Mouse (Mus musculus) embryonic fibroblast, embryonic 13.5 days (primary cell): ENCODE data around the gene Dgkh. TPM values are rescaled to one million over a fixed set of nuclear protein-coding genes. Genes with fewer than 3 reads are reported as not detected.

Source experiments
- H3K27ac ChIP-seq: 2 replicates; pipeline ENCODE4 v1.5.1; 2012; ENCODE audit warnings: low read length, control low read depth, inconsistent platforms; ENCODE audit not compliant: insufficient read depth
- H3K4me1 ChIP-seq: 2 replicates; pipeline ENCODE4 v1.6.1; 2011; ENCODE audit warnings: low read length; ENCODE audit not compliant: control insufficient read depth, insufficient read depth
- H3K4me3 ChIP-seq: 2 replicates; pipeline ENCODE4 v1.5.1; 2011; ENCODE audit warnings: mild to moderate bottlenecking, control low read depth, low read length; ENCODE audit not compliant: insufficient read depth
- CTCF ChIP-seq: IDR thresholded peaks from 2 replicates; pipeline ENCODE4 v1.5.1; 2011; ENCODE audit warnings: mild to moderate bottlenecking, control low read depth, low read length, moderate library complexity, borderline replicate concordance; ENCODE audit not compliant: insufficient read depth
- POLR2A ChIP-seq: IDR thresholded peaks from 2 replicates; pipeline ENCODE4 v1.6.1; 2011; ENCODE audit warnings: low read depth, mild to moderate bottlenecking, control low read depth, low read length, moderate library complexity
- polyA plus RNA-seq: library from polyadenylated mRNA; stranded (reverse); fragments of >200 nt; gene quantifications from 2 replicates; pipeline ENCODE4 v1.2.4, GENCODE M21; 2011; ENCODE audit warnings: low read depth; ENCODE audit not compliant: missing spikeins, insufficient read length

Gene Dgkh
- polyA plus RNA-seq, 1 experiment = 11.1 TPM

GRCm38 (mm10) chr14:78701501-78701900 is 31.1 kb downstream of the Dgkh start:
- no peak overlapping the region for H3K4me3 ChIP-seq
- no peak overlapping the region for H3K27ac ChIP-seq
- TF ChIP-seq CTCF (no peak), POLR2A (no peak)
- no peaks in the 10 kb centered on the region for H3K4me1 ChIP-seq

GRCm38 (mm10) chr14:78701087-78701486 is 31.5 kb downstream of the Dgkh start:
- no peak overlapping the region for H3K27ac ChIP-seq
- no peak overlapping the region for H3K4me3 ChIP-seq
- no peak for TF ChIP-seq POLR2A
- TF ChIP-seq CTCF = no peak
- no peaks in the 10 kb centered on the region for H3K4me1 ChIP-seq

- H3K4me3 ChIP-seq = no peak overlapping the region
- no peak overlapping the region for H3K27ac ChIP-seq
These were observed 32.9 kb downstream of the Dgkh start for GRCm38 (mm10) chr14:78699634-78700033.

DNA sequence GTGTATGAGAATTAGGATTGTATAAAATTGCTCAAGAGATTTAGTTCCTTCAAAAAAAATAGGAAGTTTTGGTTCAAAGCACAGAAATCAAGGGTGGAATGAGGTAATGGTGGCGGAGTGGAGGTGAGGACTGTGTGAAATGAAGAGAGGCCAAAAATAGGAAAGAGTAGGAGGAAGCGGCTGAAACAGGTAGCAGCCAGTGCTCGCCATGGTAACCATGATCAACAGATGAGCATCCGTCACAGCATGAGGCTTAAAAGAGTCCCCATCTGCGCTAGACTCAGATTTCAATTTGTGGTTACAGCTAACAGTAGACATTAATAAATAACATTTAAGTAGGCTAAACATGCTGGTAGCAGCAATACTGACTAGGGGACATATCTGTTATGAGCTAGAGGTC is 33.4 kb downstream of the Dgkh start:
- TF ChIP-seq POLR2A = no peak
- TF ChIP-seq CTCF = no peak
- Histone ChIP-seq H3K4me1 (no peaks in the 10 kb centered on the region), H3K27ac (no peak overlapping the region), H3K4me3 (no peak overlapping the region)

More at GRCm38 (mm10) chr14:78699634-78700033, 32.9 kb downstream of the Dgkh start:
- H3K4me1 ChIP-seq = no peaks in the 10 kb centered on the region
- TF ChIP-seq CTCF = no peak
- TF ChIP-seq POLR2A = no peak

- Histone ChIP-seq H3K4me3 (no peak overlapping the region), H3K27ac (no peak overlapping the region), H3K4me1 (no peaks in the 10 kb centered on the region)
- TF ChIP-seq CTCF (no peak), POLR2A (no peak)
These were observed 38.5 kb downstream of the Dgkh start for GRCm38 (mm10) chr14:78694121-78694520.

- no peaks in the 10 kb centered on the region for H3K4me1 ChIP-seq
- H3K4me3 ChIP-seq = no peak overlapping the region
- TF ChIP-seq CTCF = no peak
- TF ChIP-seq POLR2A = no peak
- H3K27ac ChIP-seq = no peak overlapping the region
These were observed 40.0 kb downstream of the Dgkh start for GRCm38 (mm10) chr14:78692602-78693001.

DNA sequence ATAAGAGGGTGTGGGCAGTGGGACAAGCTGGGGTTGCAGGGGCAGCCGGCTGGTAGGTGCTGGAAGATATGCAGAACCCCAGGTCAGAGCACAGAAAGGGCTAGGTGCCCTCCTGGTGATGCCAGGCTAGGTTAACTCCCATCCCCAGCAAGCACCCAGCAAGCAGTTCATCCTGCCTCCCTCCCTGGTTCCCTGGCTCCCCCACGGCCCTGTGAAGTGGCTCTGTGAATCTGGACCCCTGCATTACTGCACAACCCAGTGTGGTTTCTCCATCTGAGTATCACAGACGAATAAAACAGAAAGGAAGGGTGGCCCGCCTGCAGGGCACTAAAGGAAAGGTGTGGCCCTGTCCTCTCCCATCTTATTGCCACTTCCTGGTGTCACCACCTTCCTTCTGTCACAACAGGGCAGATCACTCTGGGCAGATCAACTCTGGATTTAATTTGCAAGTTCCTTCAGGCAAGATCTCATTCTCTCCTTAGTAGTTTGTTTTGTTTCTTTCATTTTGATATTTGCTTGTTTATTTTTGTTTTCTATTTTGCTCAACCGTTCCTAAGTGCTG is 40.6 kb downstream of the Dgkh start:
- TF ChIP-seq CTCF (no peak), POLR2A (no peak)
- H3K4me1 ChIP-seq = no peaks in the 10 kb centered on the region
- H3K4me3 ChIP-seq = no peak overlapping the region
- no peak overlapping the region for H3K27ac ChIP-seq

DNA sequence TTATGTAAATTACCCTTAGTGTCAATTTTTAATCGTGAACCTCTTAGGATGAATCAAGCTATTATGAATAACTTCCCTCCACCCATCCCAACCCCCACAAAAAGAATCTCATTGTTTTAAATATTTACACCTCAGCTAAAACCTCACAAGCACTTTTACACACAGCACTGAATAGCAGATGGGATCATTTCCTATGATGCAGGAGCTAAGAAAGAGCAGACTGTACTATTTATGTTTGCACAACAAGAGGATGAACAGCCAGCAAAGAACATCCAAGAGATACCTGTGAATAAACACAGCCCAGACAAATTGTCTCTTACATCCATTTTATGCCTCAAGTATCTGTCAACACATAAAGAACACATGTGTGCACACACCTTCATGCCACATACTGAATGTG is 41.7 kb downstream of the Dgkh start:
- no peak overlapping the region for H3K4me3 ChIP-seq
- H3K4me1 ChIP-seq = no peaks in the 10 kb centered on the region
- H3K27ac ChIP-seq = no peak overlapping the region
- TF ChIP-seq CTCF (no peak), POLR2A (no peak)

- Histone ChIP-seq H3K27ac (no peak overlapping the region), H3K4me3 (no peak overlapping the region), H3K4me1 (no peaks in the 10 kb centered on the region)
- TF ChIP-seq POLR2A = no peak
- TF ChIP-seq CTCF = no peak
These were observed 42.2 kb downstream of the Dgkh start for GRCm38 (mm10) chr14:78690387-78690786.

DNA sequence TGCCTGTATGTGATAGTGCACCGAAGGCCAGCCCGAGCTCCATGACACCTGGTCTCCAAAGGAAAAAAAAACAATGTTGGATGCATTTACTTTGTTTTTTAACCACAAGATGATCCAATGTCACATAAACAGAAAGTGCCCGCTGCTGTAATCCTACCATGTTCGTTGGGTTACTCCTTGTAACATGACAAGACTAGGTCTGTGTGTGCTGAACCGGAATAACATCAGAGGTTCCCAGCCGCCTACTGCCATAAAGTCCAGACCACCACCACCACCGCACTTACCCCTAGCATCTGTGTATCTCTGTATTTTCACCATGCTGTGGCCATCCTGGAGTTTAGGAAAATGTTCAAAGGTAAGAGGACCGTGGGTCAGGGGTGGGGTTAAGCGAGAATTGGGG is 42.6 kb downstream of the Dgkh start:
- Histone ChIP-seq H3K4me3 (no peak overlapping the region), H3K4me1 (no peaks in the 10 kb centered on the region), H3K27ac (no peak overlapping the region)
- TF ChIP-seq CTCF = no peak
- TF ChIP-seq POLR2A = no peak

GRCm38 (mm10) chr14:78687716-78688115 is 44.9 kb downstream of the Dgkh start:
- no peak overlapping the region for H3K4me3 ChIP-seq
- no peak overlapping the region for H3K27ac ChIP-seq
- no peaks in the 10 kb centered on the region for H3K4me1 ChIP-seq
- TF ChIP-seq POLR2A (no peak), CTCF (no peak)
